Mouse (Mus musculus) MN1 (cell line): ENCODE measurements around the gene Mfn2.

Experiments
- DNase-seq: peaks from one replicate; pipeline ENCODE4 v3.0.0-alpha.2; 2016; ENCODE audit warnings: low spot score

The Mfn2 gene

DNA sequence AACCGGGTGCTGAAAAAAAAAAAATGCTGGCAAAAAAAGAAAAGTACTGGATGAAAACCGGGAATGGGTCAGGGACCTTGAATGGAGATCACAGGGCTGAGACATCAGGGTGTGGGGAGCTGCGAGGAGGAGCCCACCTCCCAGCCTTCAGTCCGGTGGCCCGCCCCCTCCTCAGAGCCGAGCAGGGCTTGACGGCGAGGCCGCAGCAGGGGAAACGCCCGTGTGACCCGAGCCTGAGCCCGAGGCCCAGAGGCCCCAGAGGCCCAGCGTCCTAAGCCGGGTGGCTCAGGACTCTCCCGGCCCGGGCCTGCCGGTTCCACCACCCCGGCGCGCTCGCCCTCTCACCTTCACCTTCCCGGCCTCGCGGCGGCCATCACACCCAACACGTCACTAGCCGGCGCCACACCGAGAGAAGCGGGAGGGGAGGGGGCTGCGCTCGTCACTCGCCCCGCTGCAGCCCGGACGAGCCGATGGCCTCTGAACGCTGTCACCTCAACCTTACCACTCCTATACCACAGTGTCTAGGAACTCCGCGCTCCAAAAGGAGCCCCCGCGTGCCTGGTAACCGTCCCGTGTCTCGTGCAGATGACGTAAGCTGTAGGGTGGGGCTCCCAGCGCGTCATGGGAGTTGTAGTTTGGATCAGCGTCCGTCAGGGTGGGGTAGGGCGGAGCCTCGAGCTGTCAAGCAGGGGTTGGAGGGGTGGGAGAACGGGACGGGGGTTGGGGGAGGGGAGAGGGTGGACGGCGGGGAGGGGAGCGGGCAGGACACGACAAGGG lies at the start of gene Mfn2:
Mfn2 (minus strand) TSS at position 392 of the 777 bp plus-strand sequence.
- peak; percentile 93 for DNase-seq

DNA sequence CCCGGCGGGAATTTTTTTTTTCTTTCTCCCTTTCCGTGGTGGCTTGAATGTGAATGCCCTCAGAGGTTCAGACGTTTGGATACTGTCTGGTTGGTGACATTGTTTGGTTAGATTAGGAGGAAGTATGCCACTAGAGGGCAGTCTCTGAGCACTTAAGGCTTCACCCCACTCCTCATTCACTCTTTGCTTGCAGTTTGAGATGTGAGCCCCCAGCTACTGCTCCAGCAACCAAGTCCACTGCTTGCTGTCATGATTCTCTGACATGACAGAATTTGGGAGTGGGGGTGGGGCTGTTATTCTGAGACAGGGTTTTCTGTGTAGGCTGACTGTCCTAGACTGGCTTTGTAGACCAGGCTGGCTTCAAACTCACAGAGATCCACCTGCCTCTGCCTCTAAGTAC lies 49.1 kb upstream of the Mfn2 start:
- DNase-seq = peak; percentile 67

DNA sequence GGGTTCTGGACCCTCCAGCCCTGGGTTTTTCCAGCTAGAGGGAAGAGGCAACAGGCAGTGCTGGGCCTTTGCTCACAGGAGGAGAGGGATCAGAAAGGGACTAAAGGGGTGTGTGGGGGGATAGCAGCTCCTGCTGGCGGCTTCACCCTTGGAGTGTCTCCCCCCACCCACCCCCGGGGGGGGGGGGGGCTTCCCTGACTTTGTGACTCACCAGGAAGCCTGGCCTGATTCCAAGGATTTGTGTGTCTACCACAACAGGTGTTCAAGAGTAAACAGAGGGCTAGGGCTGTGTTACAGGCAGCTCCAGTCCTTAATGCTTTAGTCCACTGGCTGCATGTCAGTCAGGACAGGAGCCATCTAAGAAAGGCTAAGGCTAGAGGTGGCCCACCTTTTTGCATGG lies 43.0 kb upstream of the Mfn2 start:
- peak; percentile 51 for DNase-seq

DNA sequence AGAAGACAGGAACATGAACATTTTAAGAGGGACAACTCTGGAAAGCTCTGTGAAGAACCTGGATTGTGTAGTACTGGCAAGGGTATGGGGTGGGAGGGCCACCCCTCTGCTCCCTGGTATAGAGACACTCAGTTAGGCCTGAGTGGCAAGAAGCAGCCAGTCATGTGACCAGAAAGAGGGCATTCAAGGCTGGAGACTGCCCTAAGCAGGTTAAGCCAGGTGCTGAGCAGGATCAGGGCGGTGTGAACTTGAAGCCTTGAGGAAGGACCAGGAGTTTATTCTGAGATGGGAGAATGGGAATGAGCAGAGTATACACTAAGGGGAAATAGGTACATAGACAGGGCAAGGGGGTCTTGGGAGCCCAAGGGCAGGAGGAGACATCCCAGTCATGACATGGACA lies 38.5 kb upstream of the Mfn2 start:
- DNase-seq = no peak

DNA sequence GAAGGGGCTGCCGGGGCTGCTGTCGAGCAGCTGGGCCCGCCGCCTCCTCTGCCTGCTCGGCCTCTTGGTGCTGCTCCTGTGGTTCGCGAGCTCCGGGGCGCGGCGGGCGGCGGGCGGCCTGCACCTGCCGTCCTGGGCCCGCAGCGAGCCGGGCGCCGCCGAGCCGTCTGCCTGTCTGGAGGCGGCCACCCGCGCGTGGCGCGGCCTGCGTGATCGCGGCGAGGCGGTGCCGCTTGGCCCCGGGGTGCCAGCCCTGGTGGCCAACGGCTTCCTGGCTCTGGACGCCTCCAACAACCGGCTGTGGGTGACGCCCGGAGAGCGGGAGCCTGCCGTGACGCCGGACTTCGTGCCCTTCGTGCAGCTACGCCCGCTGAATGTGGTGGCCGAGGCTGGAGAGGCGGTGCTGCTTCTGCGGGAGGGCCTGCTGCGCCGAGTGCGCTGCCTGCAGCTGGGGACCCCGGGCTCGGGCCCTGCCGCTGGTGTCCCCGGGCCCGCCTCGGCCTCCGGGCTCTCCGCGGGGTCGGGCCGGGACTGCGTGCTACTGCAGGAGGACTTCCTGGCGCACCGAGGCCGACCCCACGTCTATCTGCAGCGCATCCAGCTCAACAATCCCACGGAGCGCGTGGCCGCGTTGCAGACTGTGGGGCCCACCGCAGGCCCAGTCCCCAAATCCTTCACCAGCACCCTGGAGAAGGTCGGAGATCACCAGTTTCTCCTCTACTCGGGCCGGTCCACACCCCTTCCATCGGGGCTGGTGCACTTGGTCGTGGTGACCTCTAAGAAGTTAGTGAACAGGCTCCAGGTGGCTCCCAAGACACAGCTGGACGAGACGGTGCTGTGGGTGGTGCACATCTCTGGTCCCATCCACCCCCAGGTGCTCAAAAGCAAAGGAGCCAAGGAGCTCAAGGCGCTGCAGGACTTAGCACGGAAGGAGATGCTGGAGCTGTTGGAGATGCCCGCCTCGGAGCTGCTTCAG lies 36.8 kb upstream of the Mfn2 start:
- peak; percentile 51 for DNase-seq

DNA sequence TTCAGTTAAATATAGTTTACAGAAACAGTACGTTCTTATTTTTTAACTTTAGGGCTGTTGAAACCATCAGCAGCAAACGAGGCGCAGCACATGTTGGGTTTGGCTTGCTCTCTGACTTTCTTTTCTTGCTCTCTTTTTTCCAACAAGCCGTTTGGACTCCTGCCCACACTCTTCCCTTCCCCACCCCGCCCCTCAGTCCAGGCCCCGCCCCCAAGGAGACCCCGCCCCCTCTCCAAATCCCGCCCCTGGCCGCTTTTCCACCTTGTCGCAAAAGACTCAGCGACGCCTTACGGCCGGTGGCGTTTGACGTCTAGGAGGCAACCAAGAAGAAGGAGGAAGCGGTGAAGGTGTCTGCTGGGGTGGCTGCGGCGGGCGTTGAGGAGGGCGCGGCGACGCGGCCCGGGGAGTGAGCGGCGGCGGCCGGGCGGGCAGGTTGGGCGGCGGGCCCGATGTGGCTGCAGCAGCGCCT lies 36.1 kb upstream of the Mfn2 start, which contains the start of gene 2510039O18Rik:
2510039O18Rik (plus strand) TSS at position 320 of the 469 bp plus-strand sequence.
- peak; percentile 94 for DNase-seq

DNA sequence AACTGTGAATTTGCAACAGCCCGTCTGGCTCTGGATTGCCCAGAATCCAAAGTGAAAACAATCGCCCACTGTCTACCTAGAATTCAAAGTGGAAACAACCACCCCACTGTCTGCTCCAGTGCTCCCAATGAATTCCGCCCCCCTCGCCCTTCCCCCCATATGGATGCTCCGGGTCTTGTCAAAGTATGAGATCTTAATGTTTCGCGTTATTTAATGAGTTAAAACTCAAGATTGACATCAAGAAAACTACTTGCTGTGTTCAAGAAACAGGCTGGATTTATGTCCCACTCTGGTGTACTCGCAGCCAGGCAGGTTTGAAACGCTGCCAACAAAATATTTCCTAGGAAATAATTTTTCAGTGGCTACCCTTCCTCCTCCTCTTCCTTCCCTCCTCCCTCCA lies 35.6 kb upstream of the Mfn2 start:
- peak; percentile 56 for DNase-seq

DNA sequence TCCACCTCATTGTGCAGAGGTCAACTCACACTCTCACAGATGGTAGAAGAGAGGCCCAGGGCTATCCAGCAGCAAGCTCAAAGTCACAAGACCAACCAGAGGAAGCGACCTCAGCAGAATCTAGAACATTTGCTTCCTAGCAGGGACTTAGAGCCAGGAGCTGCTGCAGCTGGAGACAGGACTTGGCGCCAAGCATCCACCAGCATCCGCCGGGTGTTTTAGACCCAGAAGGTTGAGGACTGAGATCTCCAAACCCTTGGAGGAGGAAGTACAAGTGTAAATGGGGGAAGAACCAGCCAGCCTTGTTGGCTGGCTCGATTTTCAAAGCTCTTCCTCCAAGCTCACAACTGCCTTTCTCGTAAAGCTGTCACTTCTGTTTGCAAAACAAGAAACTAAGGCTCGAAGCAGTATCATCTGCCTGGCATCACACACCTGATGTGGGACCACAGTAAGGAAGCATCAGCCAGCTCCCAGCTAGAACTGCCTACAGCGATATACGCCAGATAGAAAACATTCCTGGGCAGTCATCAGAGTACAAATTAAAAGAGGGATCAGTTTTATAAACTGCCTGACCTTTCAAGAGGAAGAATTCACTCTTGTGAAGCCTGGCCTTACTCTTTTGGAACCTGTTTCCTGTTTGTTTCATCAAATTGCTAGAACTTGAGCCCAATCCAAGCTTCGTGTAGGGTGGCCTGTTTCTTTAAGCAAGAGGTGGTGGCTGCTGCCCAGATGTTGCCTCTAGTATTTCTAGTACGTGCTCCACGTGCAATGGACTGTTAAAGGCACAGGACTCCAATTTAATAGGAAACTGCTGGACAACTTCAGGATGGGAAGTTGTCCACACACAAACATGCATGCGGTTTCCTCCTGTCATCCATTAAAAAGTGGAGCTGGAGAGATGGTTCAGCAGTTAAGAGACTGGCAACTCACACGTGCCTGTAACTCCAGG lies 33.9 kb upstream of the Mfn2 start:
- DNase-seq = no peak

DNA sequence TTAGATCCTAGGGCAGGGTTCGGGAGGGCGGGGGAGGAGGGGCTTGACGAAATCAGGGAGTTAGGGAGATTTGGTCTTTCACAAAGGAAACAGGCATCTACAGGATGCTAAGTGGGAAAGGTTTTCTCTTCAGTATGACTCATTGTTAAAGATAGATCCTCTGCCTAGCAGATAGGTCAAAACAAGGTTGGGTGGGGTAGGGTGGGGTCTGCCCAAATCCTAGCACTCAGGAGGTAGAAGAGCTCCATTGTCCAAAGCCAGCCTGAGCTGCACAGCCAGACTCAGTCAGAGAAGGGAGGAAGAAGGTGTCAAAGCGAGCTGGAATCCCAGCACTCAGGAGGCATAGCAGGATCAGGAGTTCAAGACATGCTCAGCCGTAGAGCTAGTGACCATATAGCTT lies 33.0 kb upstream of the Mfn2 start:
- no peak for DNase-seq

DNA sequence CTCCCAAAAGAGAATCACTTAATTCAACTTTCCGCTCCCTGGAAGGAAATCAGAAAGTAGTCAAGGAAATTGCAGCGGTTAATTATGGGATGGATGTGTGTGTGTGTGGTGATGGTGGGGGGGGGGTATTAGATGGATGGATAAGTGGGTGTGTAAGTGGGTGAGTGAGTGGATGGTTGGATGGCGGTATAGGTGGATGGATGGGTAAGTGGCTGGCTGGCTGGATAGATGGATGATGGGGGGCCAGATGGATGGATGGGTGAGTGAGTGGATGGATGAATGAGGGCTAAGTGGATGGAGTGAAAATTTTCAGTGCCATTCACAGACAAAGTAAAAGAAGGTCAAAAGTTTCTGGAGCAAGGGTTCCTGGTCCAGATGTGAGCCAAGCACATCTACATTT lies 32.5 kb upstream of the Mfn2 start:
- DNase-seq = no peak

DNA sequence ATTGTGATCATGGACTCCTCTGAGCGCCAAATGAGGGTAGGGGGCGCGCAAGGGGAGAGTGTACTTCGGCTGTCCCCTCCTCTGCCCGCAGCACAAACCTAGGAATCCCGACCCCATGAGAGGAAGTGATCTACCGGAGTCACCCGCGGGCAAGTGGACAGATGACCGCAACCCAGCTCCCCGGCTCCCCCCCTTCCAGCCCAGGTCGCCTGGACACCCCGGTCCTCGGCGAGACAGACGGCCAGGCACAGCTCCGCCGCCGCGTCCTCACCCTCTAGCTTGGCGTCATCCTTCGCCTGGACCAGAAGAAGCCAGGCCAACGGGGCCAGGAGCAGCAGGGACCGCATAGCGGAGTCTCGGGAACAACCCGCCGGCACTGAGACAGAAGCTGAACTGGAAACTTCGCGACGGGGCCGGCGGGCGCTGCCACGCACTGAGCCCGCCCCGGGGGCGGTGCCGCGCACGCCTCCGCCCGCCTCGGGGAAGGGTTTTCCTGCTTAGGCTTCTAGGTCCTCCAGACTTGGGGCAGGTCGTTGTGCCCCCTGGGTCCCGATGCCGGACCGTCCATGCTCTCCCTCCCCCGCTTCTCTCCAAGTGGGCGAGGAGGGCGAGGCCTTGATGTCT lies 31.9 kb upstream of the Mfn2 start, which contains the start of gene Plod1:
Plod1 (minus strand) TSS at position 437 of the 624 bp plus-strand sequence.
- DNase-seq = peak; percentile 89

DNA sequence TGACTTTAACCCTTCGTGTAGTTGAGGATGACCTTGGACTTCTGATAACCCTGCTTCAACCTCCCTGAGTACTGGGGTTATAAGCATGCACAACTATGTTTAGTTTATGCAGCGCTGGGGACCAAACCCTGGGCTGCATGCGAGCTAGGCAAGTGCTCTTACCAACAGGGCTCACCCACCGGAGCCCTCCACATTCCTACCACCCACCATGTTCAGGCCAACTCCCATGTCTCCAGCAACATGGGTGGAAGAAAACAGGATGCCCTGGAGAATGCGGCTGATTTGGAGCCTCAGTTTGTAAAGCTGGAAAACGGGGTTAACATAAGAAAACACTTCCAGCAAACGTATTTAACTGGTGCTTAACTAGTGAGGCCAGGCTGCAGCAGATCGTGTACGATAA lies 31.4 kb upstream of the Mfn2 start:
- no peak for DNase-seq

DNA sequence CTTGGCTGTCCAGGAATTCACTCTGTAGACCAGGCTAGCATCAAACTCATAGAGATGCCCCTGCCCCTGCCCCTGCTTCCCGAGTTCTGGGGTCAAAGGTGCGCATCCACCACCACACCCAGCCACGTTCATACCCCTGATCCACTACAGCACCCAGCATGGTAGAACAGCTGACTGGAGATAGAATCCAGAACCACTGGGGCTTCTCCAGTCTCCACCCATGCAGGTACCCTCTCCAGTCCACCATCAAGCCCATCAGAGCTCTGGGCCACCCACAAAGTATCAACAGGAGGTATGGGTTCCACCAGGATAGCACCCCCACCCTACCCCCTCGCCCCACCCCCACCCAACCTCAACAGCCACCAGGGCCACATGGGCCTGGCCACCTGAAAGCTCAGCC lies 30.1 kb upstream of the Mfn2 start:
- no peak for DNase-seq

DNA sequence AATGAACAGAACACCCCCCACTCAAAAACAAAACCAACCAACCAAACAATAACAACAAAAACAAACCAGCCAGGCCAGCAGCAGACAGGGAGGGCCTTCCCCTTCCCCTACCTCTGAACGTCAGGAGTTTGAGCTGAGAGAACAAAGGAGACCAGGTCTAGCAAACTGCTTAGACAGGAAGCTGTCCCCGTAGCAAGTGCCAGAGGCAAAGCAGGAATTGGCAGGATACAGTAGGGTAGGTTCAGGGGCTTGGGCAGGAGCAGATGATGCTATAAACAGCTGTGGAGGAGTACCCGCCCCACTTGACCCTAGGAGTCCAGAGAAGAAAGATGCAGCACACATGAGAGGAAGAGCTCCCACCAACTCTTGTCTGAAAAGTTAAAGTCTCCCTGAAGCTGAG lies 29.6 kb upstream of the Mfn2 start:
- DNase-seq = no peak

DNA sequence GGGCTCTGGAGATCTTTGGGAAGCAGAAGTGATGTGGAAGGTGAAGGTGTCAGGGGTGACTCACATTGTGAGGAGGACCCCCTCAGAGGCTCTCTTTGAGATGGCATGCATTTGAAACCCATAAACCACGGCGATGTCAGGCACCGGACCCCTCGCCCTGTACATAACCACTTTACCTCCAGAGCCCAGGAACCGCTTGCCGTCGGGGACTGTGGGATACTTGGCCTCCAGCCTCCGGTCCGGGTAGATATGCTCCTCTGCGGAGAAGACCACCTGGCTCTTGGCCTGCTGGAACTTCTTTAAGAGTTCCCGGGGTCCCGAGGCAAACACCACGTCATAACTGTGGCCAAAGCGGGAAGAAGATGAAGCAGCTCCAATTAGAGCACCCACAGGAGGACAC lies 26.4 kb upstream of the Mfn2 start:
- DNase-seq = no peak

DNA sequence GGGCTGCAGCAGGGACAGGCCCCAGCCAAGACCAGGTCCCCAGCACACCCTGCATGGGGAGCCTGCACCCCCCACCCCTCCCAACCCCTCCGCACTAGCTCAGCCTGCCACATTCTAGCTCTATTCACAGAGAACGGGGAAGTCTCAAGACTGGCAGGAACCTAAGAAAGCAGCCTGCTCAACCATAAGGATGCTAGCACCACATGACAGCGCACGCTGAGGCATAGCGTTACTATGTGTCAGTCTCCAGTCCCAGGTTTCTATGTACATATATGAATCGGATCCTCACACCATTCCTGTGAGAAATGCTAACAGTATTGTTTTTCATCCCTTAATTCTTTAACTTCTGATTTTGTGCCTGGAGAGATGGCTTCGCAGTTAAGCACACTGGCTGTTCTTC lies 24.0 kb upstream of the Mfn2 start:
- DNase-seq = no peak

DNA sequence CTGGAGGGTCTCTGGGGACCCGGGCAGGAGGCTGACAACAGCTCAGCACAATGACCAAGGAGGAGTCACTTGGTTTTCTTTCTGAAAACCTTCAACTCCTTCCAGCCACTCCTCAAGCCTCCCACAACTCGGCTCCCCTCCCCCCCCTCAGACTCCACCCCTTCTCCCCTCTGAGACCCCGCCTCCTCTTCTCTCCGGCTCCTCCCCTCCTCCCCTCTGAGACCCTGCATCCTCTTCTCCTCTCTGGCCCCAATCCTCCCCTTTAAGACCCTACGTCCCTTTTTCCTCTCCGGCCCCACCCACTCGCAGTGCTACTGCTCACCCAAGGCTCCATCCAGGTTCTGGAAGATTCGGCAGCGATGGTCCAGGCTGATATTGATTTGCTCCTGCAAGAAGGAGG lies 23.6 kb upstream of the Mfn2 start:
- DNase-seq = no peak

DNA sequence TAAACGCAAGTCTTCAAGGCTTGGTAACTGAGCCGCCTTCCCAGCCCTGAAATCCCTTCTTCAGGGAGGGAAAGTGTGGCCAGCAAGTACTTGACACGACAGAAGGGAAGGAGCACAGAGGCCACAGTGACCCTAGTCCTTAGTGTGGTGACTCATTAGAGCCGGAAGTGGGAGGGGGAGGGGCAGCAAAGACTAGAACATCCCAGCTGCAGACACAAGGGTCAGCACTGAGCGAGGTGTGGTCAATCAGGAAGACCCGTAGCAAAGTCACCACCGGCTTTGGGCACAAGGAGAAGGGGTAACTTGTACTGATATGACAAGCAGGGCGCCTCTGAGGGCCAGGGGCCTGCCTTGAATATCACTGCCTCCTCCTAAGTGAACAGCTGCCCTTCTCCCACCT lies 23.2 kb upstream of the Mfn2 start:
- DNase-seq = peak; percentile 34

DNA sequence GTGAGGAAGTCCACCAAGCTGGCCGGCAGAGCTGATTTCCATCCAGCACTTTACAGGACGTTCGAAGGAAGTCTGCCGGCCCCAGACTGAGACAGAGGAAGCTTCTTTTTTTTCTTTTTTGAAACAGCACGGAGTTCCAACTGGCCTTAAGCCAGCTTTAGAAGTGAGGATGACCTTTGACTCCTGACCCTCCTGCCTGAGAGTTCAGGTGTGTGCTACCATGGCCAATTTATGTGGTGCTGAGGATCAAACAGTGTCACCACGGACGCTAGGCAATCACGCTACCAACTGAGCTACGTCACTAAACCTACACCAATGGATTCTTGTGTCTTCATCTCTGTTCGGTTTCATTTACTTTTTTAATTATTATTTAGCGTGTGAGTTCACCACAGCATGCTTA lies 17.8 kb upstream of the Mfn2 start:
- DNase-seq = no peak

DNA sequence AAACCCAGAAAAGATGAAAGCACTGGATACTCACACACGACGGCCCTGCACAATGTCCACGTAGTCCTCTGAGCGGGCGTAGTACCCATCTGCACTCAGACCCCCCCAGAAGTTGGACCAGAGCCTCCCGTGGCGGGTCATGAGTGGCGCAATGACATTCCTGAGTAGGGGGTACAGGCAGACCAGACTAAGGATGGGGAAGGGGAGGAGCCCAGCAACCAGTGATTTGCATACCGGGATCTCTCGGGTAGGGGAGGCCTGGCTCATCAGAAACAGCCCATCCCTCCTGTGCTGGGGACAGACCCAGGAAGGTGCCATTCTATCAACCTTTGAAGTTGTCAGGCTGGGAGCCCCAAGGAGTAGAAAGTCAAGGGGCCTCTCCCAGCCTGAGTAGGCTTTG lies 16.5 kb upstream of the Mfn2 start:
- no peak for DNase-seq

DNA sequence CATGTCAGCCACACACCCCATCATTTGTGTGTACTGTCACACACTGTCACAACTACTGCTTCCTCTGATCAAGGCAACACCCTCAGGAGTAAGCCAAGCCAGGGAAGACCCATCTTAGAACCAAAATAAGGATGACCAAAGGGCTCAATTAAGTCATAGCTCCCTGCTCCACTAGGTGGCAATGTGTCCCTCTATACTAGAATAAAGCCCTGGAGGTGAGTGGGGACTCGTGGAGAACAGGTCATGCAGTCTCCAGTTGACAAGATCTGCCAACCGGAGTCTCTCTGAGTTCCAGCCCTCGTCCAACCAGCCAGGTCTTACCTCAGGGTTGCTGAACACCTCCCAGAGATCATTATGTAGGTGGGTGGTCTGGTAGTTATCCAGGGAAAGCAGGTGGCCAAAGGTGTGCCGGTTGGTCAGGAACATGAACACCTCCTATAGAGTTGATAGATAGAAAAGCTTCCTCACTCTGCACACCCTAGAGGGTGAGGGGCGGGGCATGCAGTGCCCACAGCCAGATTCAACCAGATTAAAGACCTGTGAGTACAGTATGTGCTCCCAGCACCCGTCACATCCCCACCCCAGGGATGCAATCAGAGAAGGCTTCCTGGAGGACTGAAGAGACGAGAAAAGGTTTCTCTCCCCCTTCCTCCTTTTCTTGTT lies 14.1 kb upstream of the Mfn2 start:
- DNase-seq = peak; percentile 80
